12 mouse cellular contexts compared by ENCODE assay signal in the genomic region with DNA sequence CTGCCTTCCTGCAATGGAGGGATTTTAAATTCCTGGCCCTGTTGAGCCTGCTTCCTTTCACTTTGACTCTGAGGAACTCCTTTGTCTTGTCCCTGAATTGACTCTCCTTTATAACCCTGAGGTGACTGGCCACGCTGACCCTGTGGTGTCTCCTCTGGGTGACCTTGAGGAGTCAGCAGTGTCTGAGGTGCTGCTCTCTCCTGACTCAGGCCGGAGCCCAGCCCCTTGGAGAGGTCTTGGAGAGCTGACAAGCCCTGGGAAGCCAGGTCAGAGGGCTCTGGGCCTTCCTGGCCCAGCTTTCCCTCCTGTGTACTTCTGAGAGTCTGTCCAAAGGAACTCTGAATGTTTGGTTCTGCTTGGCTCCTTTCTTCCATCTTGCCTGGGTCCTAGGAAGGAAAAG. TPM values are rescaled to one million over a fixed set of nuclear protein-coding genes. Genes with fewer than 3 reads are reported as not detected.
A peak's percentile ranks its signal among the peaks of the same experiment; 100 is the strongest.
DNase-seq lines count a peak whose midpoint lies in the region; ATAC-seq lines count a peak whose summit lies in the region.
"Had no signal": no experiment of that assay in that cellular context is flagged by ENCODE, and none has a peak within 500 bp of the region (broad histone marks: within the 10 kb centered on the region; RNA-seq: fewer than 3 reads in every experiment).

No protein-coding gene starts in this region.

- H3K9ac ChIP-seq in heart, embryonic 11.5 days (ENCODE audit: low read depth, low read length), result peak overlapping the region; percentile 72
- no peak overlapping the region for H3K9ac ChIP-seq in neural tube, embryonic 13.5 days
- H3K9ac ChIP-seq in kidney, embryonic 14.5 days (ENCODE audit: low read depth, low read length), result no peak overlapping the region

- H3K4me3 ChIP-seq in heart, embryonic 11.5 days (ENCODE audit: low read depth, low read length), result no peak overlapping the region
- H3K4me3 ChIP-seq in neural tube, embryonic 13.5 days, result no peak overlapping the region
- no peak overlapping the region for H3K4me3 ChIP-seq in kidney, embryonic 14.5 days (ENCODE audit: low read length)

- no peaks in the 10 kb centered on the region for H3K27me3 ChIP-seq in heart, embryonic 11.5 days (ENCODE audit: control insufficient read depth, insufficient read depth, low read length)
- peaks cover 13% of the 10 kb centered on the region for H3K27me3 ChIP-seq in neural tube, embryonic 13.5 days
- no peaks in the 10 kb centered on the region for H3K27me3 ChIP-seq in kidney, embryonic 14.5 days (ENCODE audit: control insufficient read depth, insufficient read depth, low read length)

- intact Hi-C loops in heart, postnatal 36 days (cut with DNase I), result no loop called here

- no peak for ATAC-seq in heart, embryonic 11.5 days (replicated peaks; ENCODE audit: insufficient number of reproducible peaks, low FRiP score, low TSS enrichment)
- ATAC-seq in neural tube, embryonic 13.5 days (ENCODE audit: low read depth), result no peak
- no peak for ATAC-seq in kidney, embryonic 14.5 days (ENCODE audit: low FRiP score, low TSS enrichment)

- H3K4me1 ChIP-seq in heart, embryonic 11.5 days (ENCODE audit: control insufficient read depth, insufficient read depth, low read length), result peaks cover 9% of the 10 kb centered on the region
- peaks cover 9% of the 10 kb centered on the region for H3K4me1 ChIP-seq in neural tube, embryonic 13.5 days (replicated peaks)
- H3K4me1 ChIP-seq in kidney, embryonic 14.5 days (ENCODE audit: control insufficient read depth, insufficient read depth, low read length), result peaks cover 8% of the 10 kb centered on the region

- peak overlapping the region; percentile 91 for H3K4me2 ChIP-seq in heart, embryonic 11.5 days
- peak overlapping the region; percentile 61 for H3K4me2 ChIP-seq in neural tube, embryonic 13.5 days
- H3K4me2 ChIP-seq in kidney, embryonic 14.5 days (replicated peaks; ENCODE audit: low read depth, low read length), result peak overlapping the region; percentile 84; the same call in 1 of the 2 replicates

- peaks cover 10% of the 10 kb centered on the region for H3K36me3 ChIP-seq in heart, embryonic 11.5 days (ENCODE audit: control insufficient read depth, insufficient read depth, low read length)
- peaks cover 22% of the 10 kb centered on the region for H3K36me3 ChIP-seq in neural tube, embryonic 13.5 days
- H3K36me3 ChIP-seq in kidney, embryonic 14.5 days (ENCODE audit: control insufficient read depth, insufficient read depth, low read length), result peaks cover 18% of the 10 kb centered on the region; the same call in 1 of the 2 replicates

- peak overlapping the region; percentile 17; the same call in 1 of the 2 replicates for H3K27ac ChIP-seq in heart, embryonic 11.5 days (ENCODE audit: low read depth, low read length)
- no peak overlapping the region for H3K27ac ChIP-seq in neural tube, embryonic 13.5 days (replicated peaks)
- H3K27ac ChIP-seq in kidney, embryonic 14.5 days (ENCODE audit: low read depth, low read length), result no peak overlapping the region

- WGBS in heart, embryonic 11.5 days (ENCODE audit: insufficient replicate concordance), result 48% methylated on average over 2 of the region's 2 CpGs
- 32% methylated on average over 2 of the region's 2 CpGs for WGBS in neural tube, embryonic 13.5 days
- WGBS in kidney, embryonic 14.5 days, result 59% methylated on average over 2 of the region's 2 CpGs

- H3K9me3 ChIP-seq in heart, embryonic 11.5 days (replicated peaks; ENCODE audit: control insufficient read depth, low read length), result no peaks in the 10 kb centered on the region
- no peaks in the 10 kb centered on the region for H3K9me3 ChIP-seq in neural tube, embryonic 13.5 days
- no peaks in the 10 kb centered on the region for H3K9me3 ChIP-seq in kidney, embryonic 14.5 days (ENCODE audit: control insufficient read depth, low read length)

- DNase-seq in heart, postnatal 36 days, result no peak
- no peak for DNase-seq in neural tube, embryonic 10.5 days (ENCODE audit: extremely low spot score, low spot score)
- no peak for DNase-seq in layer of hippocampus, adult 9-10 months (ENCODE audit: low spot score)
- DNase-seq in retina, postnatal 1 day, result no peak
- no peak for DNase-seq in spleen, postnatal 36 days (ENCODE audit: low spot score in 2 of 2)
- DNase-seq: cerebellum, adult 9-11 months; gastrocnemius, postnatal 25 days; right cerebral cortex, postnatal 14 days had no signal

RNA-seq across cellular contexts. Expression of a gene that starts 3.5 kb away (rescaled TPM):
- not detected in 2 replicates for polyA plus RNA-seq in heart, embryonic 11.5 days (2014; fragmentation: Nextera tagmentation; extraction: Ambion mirVana)
- not detected for total RNA-seq in heart, postnatal 36 days (2021)
- polyA plus RNA-seq in neural tube, embryonic 13.5 days (2015; fragmentation: Nextera tagmentation; extraction: Ambion mirVana), result 0.79 TPM in 1 of 2 replicates, not detected in the other
- 0.49 TPM in 1 of 2 replicates, not detected in the other for polyA plus RNA-seq in kidney, embryonic 14.5 days (2014; fragmentation: Nextera tagmentation; extraction: Ambion mirVana)
- total RNA-seq: gastrocnemius, postnatal 25 days had no signal
- polyA plus RNA-seq: lung, postnatal 0 days had no signal

RNA-seq across cellular contexts. Expression of a gene that starts 7.2 kb away (rescaled TPM):
- 200 and 209 TPM in 2 replicates for polyA plus RNA-seq in heart, embryonic 11.5 days (2014; fragmentation: Nextera tagmentation; extraction: Ambion mirVana)
- total RNA-seq in heart, postnatal 36 days (2021), result 100 to 1,000 TPM; 105 to 107 TPM
- 271 and 332 TPM in 2 replicates for polyA plus RNA-seq in neural tube, embryonic 13.5 days (2015; fragmentation: Nextera tagmentation; extraction: Ambion mirVana)
- polyA plus RNA-seq in kidney, embryonic 14.5 days (2014; fragmentation: Nextera tagmentation; extraction: Ambion mirVana), result 248 and 309 TPM in 2 replicates

RNA-seq across cellular contexts. Expression of a gene that starts 33.0 kb away (rescaled TPM):
- 10.9 and 13.1 TPM in 2 replicates for polyA plus RNA-seq in heart, embryonic 11.5 days (2014; fragmentation: Nextera tagmentation; extraction: Ambion mirVana)
- total RNA-seq in heart, postnatal 36 days (2021), result 1 to 10 TPM; 2.7 to 5.8 TPM
- polyA plus RNA-seq in neural tube, embryonic 13.5 days (2015; fragmentation: Nextera tagmentation; extraction: Ambion mirVana), result 20.1 and 24.6 TPM in 2 replicates
- polyA plus RNA-seq in kidney, embryonic 14.5 days (2014; fragmentation: Nextera tagmentation; extraction: Ambion mirVana), result 30.0 and 32.8 TPM in 2 replicates

RNA-seq across cellular contexts. Expression of a gene that starts 41.7 kb away (rescaled TPM):
- 37.1 and 42.5 TPM in 2 replicates for polyA plus RNA-seq in heart, embryonic 11.5 days (2014; fragmentation: Nextera tagmentation; extraction: Ambion mirVana)
- 100 to 1,000 TPM; 205 to 216 TPM for total RNA-seq in heart, postnatal 36 days (2021)
- 7.0 and 8.1 TPM in 2 replicates for polyA plus RNA-seq in neural tube, embryonic 13.5 days (2015; fragmentation: Nextera tagmentation; extraction: Ambion mirVana)
- 5.5 and 8.3 TPM in 2 replicates for polyA plus RNA-seq in kidney, embryonic 14.5 days (2014; fragmentation: Nextera tagmentation; extraction: Ambion mirVana)

RNA-seq across cellular contexts. Expression of a gene that starts 51.7 kb away (rescaled TPM):
- 11.6 and 14.8 TPM in 2 replicates for polyA plus RNA-seq in heart, embryonic 11.5 days (2014; fragmentation: Nextera tagmentation; extraction: Ambion mirVana)
- 1 to 10 TPM; 3.1 to 3.7 TPM for total RNA-seq in heart, postnatal 36 days (2021)
- 3.0 and 3.3 TPM in 2 replicates for polyA plus RNA-seq in neural tube, embryonic 13.5 days (2015; fragmentation: Nextera tagmentation; extraction: Ambion mirVana)
- polyA plus RNA-seq in kidney, embryonic 14.5 days (2014; fragmentation: Nextera tagmentation; extraction: Ambion mirVana), result 4.5 and 5.0 TPM in 2 replicates
